Mouse (Mus musculus) heart, embryonic 14.5 days (tissue): ENCODE measurements around the gene Pcx. TPM values are rescaled to one million over a fixed set of nuclear protein-coding genes. Genes with fewer than 3 reads are reported as not detected.

Experiments used
- ATAC-seq: fragments of 200-750 bp; cut with Nextera tagmentation; 2 replicates; pipeline ENCODE4 v1.8.0; 2017; ENCODE audit warnings: low read depth, moderate TSS enrichment; ENCODE audit not compliant: insufficient number of reproducible peaks, insufficient read depth, low FRiP score
- H3K27ac ChIP-seq, 2 experiments: fragments of 200-500 bp in 1 of 2; fragments of 300-500 bp in 1 of 2; sonication (generic) in 1 of 2; replicated peaks in 1 of 2; 2 replicates each; pipeline ENCODE4 v1.5.1; 2012 to 2014; ENCODE audit warnings: low read depth in 2 of 2, low read length in 2 of 2, control low read depth in 1 of 2, mild to moderate bottlenecking in 1 of 2, mixed read lengths in 1 of 2; ENCODE audit not compliant: control insufficient read depth in 1 of 2, insufficient read depth in 1 of 2
- H3K27me3 ChIP-seq: fragments of 300-500 bp; sonication (generic); 2 replicates; pipeline ENCODE4 v1.6.1; 2014; ENCODE audit warnings: mild to moderate bottlenecking, low read length, control low read depth; ENCODE audit not compliant: control insufficient read depth, insufficient read depth
- H3K36me3 ChIP-seq: fragments of 300-500 bp; sonication (generic); 2 replicates; pipeline ENCODE4 v1.6.1; 2014; ENCODE audit warnings: mild to moderate bottlenecking, control low read depth, low read length, mixed read lengths; ENCODE audit not compliant: control insufficient read depth, insufficient read depth
- H3K4me1 ChIP-seq, 2 experiments: fragments of 200-500 bp in 1 of 2; fragments of 300-500 bp in 1 of 2; sonication (generic) in 1 of 2; 2 replicates each; pipeline ENCODE4 v1.6.1; 2012 to 2014; ENCODE audit warnings: low read length in 2 of 2, control low read depth in 1 of 2, mixed read lengths in 1 of 2; ENCODE audit not compliant: control insufficient read depth in 2 of 2, insufficient read depth in 2 of 2
- H3K4me2 ChIP-seq: fragments of 300-500 bp; sonication (generic); 2 replicates; pipeline ENCODE4 v1.6.1; 2014; ENCODE audit warnings: mild to moderate bottlenecking, low read length
- H3K4me3 ChIP-seq, 2 experiments: fragments of 200-500 bp in 1 of 2; fragments of 300-500 bp in 1 of 2; sonication (generic) in 1 of 2; 2 replicates each; pipeline ENCODE4 v1.5.1; 2012 to 2014; ENCODE audit warnings: low read length in 2 of 2, mild to moderate bottlenecking in 2 of 2, control low read depth in 1 of 2, low read depth in 1 of 2, moderate library complexity in 1 of 2; ENCODE audit not compliant: control insufficient read depth in 1 of 2, insufficient read depth in 1 of 2
- H3K9ac ChIP-seq: fragments of 300-500 bp; sonication (generic); 2 replicates; pipeline ENCODE4 v1.6.1; 2014; ENCODE audit warnings: mild to moderate bottlenecking, low read length
- H3K9me3 ChIP-seq: fragments of 300-500 bp; sonication (generic); 2 replicates; pipeline ENCODE4 v1.6.1; 2016; ENCODE audit warnings: low read length, control low read depth; ENCODE audit not compliant: control insufficient read depth
- whole genome bisulfite sequencing: fragments of 180-500 bp; shearing (Covaris S2); extraction: QIAGEN DNeasy Blood & Tissue Kit; methylation state at CpG from one replicate; pipeline ENCODE4 v1.1.7; 2014; 5-methylcytosine and 5-hydroxymethylcytosine counted together
- polyA plus RNA-seq: library from polyadenylated mRNA; unstranded; fragments of >200 nt; fragmentation: Nextera tagmentation; extraction: Ambion mirVana; gene quantifications from 2 replicates; pipeline ENCODE4 v1.2.1, GENCODE M21; 2014

The Pcx gene
- polyA plus RNA-seq, 1 experiment from 2014 or later = 8.7 TPM

- Histone ChIP-seq H3K27me3 (no peaks in the 10 kb centered on the region), H3K9me3 (no peaks in the 10 kb centered on the region), H3K4me1 (peaks cover 10 to 11% of the 10 kb centered on the region in 2 experiments), H3K36me3 (no peaks in the 10 kb centered on the region), H3K4me2 (no peak overlapping the region), H3K27ac (no peak overlapping the region; a peak in 1 of 4 replicates), H3K4me3 (no peak overlapping the region), H3K9ac (no peak overlapping the region; the same call in 1 of the 2 replicates)
- ATAC-seq = no peak
- WGBS = 28% methylated on average over 2 of the region's 2 CpGs
Observed at GRCm38 (mm10) chr19:4487877-4488276, 22.4 kb upstream of the Pcx start.

- 64% methylated on average over 10 of the region's 10 CpGs for WGBS
- no peak overlapping the region for H3K9ac ChIP-seq
- no peak overlapping the region for H3K27ac ChIP-seq
- no peak overlapping the region for H3K4me3 ChIP-seq
- no peaks in the 10 kb centered on the region for H3K27me3 ChIP-seq
- H3K4me2 ChIP-seq = no peak overlapping the region
- peaks cover 10 to 11% of the 10 kb centered on the region in 2 experiments for H3K4me1 ChIP-seq
- no peaks in the 10 kb centered on the region for H3K36me3 ChIP-seq
- 0 out of 2 replicates have a peak, but pooled peaks have one; percentile 8 for ATAC-seq
- no peaks in the 10 kb centered on the region for H3K9me3 ChIP-seq
Observed at GRCm38 (mm10) chr19:4491080-4491695, 19.1 kb upstream of the Pcx start.

GRCm38 (mm10) chr19:4492526-4493296 lies 17.6 kb upstream of the Pcx start:
- no peak overlapping the region for H3K4me2 ChIP-seq
- no peaks in the 10 kb centered on the region for H3K9me3 ChIP-seq
- no peaks in the 10 kb centered on the region for H3K27me3 ChIP-seq
- no peak overlapping the region for H3K27ac ChIP-seq
- H3K4me1 ChIP-seq = peaks cover 8 to 11% of the 10 kb centered on the region in 2 experiments
- 59% methylated on average over 9 of the region's 9 CpGs for WGBS
- H3K9ac ChIP-seq = no peak overlapping the region
- no peak for ATAC-seq
- H3K36me3 ChIP-seq = no peaks in the 10 kb centered on the region
- H3K4me3 ChIP-seq = no peak overlapping the region

- no peak overlapping the region for H3K4me3 ChIP-seq
- no peaks in the 10 kb centered on the region for H3K36me3 ChIP-seq
- no peaks in the 10 kb centered on the region for H3K9me3 ChIP-seq
- no peak overlapping the region for H3K4me2 ChIP-seq
- ATAC-seq = no peak
- H3K27ac ChIP-seq = no peak overlapping the region
- 57% methylated on average over 7 of the region's 7 CpGs for WGBS
- H3K27me3 ChIP-seq = no peaks in the 10 kb centered on the region
- peaks cover 0 to 3% of the 10 kb centered on the region in 2 experiments; a peak in 1 of 4 replicates for H3K4me1 ChIP-seq
- no peak overlapping the region for H3K9ac ChIP-seq
Observed at GRCm38 (mm10) chr19:4494707-4495106, 15.6 kb upstream of the Pcx start.

GRCm38 (mm10) chr19:4495814-4496213 lies 14.5 kb upstream of the Pcx start:
- Histone ChIP-seq H3K27me3 (no peaks in the 10 kb centered on the region), H3K27ac (no peak overlapping the region), H3K9ac (no peak overlapping the region), H3K4me3 (no peak overlapping the region), H3K9me3 (no peaks in the 10 kb centered on the region), H3K4me1 (peaks cover 0 to 3% of the 10 kb centered on the region in 2 experiments; a peak in 1 of 4 replicates), H3K36me3 (no peaks in the 10 kb centered on the region), H3K4me2 (no peak overlapping the region)
- WGBS = 78% methylated on average over 5 of the region's 5 CpGs
- no peak for ATAC-seq

- Histone ChIP-seq H3K27ac (no peak overlapping the region), H3K4me2 (no peak overlapping the region), H3K9me3 (no peaks in the 10 kb centered on the region), H3K9ac (no peak overlapping the region), H3K27me3 (no peaks in the 10 kb centered on the region), H3K4me3 (no peak overlapping the region), H3K4me1 (peaks cover 0 to 3% of the 10 kb centered on the region in 2 experiments; a peak in 1 of 4 replicates), H3K36me3 (no peaks in the 10 kb centered on the region)
- ATAC-seq = no peak
- WGBS = 87% methylated on average over 3 of the region's 3 CpGs
Observed at GRCm38 (mm10) chr19:4496535-4497262, 13.6 kb upstream of the Pcx start.

- H3K9me3 ChIP-seq = no peaks in the 10 kb centered on the region
- H3K9ac ChIP-seq = no peak overlapping the region
- no peaks in the 10 kb centered on the region for H3K27me3 ChIP-seq
- 0% methylated on average over 4 of the region's 4 CpGs for WGBS
- H3K4me2 ChIP-seq = peak overlapping the region; percentile 16; the same call in 1 of the 2 replicates
- H3K4me1 ChIP-seq = peaks cover under 1 to 3% of the 10 kb centered on the region in 2 experiments; a peak in 2 of 4 replicates
- H3K4me3 ChIP-seq = no peak overlapping the region
- 0 out of 2 replicates have a peak, but pooled peaks have one; percentile 15 for ATAC-seq
- no peaks in the 10 kb centered on the region for H3K36me3 ChIP-seq
- H3K27ac ChIP-seq = no peak overlapping the region
Observed at GRCm38 (mm10) chr19:4497263-4497973, 12.9 kb upstream of the Pcx start.
